Mouse (Mus musculus): ENCODE measurements around the gene Lmo2.

GRCm38 (mm10) chr2:103934670-103935069, 23.1 kb upstream of the Lmo2 start:
- TF ChIP-seq CTCF (IDR thresholded peaks at IDR 0.05; ENCODE audit: low read depth) (no peak), EP300 (IDR thresholded peaks at IDR 0.05; ENCODE audit: low read depth) (no peak)

Data from liver, embryonic 14.5 days (tissue).